ENCODE assay signal across 34 mouse cellular contexts in the genomic region with DNA sequence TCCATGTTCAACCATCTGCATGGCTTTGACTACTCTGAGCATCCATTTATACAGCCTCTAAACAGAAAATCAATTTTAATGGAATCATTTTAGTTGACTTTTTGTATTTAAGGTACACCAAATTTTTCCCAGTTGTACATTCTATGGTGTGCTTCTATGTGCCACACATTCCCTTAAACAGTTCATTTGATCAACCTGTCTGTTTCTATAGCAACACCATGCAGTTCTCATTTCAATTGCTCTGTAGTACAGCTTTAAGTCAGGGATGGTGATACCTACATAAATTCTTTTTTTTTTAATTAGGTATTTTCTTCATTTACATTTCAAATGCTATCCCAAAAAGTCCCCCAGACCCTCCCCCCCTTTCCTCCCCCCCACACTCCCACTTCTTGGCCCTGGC.
"Had no signal": no experiment of that assay in that cellular context is flagged by ENCODE, and none has a peak within 500 bp of the region (broad histone marks: within the 10 kb centered on the region; RNA-seq: fewer than 3 reads in every experiment).

No protein-coding gene starts in this region.

- ATAC-seq: hindbrain, postnatal 0 days; inflammation-experienced regulatory T-cells, adult 6 months; intestine, embryonic 15.5 days; intestine, embryonic 16.5 days; intestine, postnatal 0 days had no signal

- H3K9me3 ChIP-seq: heart, embryonic 10.5 days; heart, embryonic 12.5 days; heart, embryonic 13.5 days; heart, embryonic 15.5 days; hindbrain, embryonic 10.5 days; hindbrain, embryonic 12.5 days; hindbrain, embryonic 13.5 days; hindbrain, embryonic 15.5 days; intestine, embryonic 15.5 days; kidney, embryonic 15.5 days had no signal

- H3K9ac ChIP-seq: heart, embryonic 12.5 days; heart, embryonic 13.5 days; heart, embryonic 15.5 days; hindbrain, embryonic 12.5 days; hindbrain, embryonic 13.5 days; hindbrain, embryonic 15.5 days; intestine, embryonic 15.5 days; kidney, embryonic 15.5 days had no signal

- H3K4me1 ChIP-seq: heart, embryonic 10.5 days; heart, embryonic 12.5 days; heart, embryonic 15.5 days; hindbrain, embryonic 10.5 days; hindbrain, embryonic 12.5 days; hindbrain, embryonic 13.5 days; intestine, embryonic 15.5 days; kidney, embryonic 15.5 days had no signal

- H3K27me3 ChIP-seq: heart, embryonic 12.5 days; heart, embryonic 13.5 days; heart, embryonic 15.5 days; hindbrain, embryonic 12.5 days; hindbrain, embryonic 13.5 days; hindbrain, embryonic 15.5 days; intestine, embryonic 15.5 days; kidney, embryonic 15.5 days had no signal

- H3K36me3 ChIP-seq: heart, embryonic 10.5 days; heart, embryonic 12.5 days; heart, embryonic 13.5 days; heart, embryonic 15.5 days; hindbrain, embryonic 10.5 days; hindbrain, embryonic 12.5 days; hindbrain, embryonic 13.5 days; hindbrain, embryonic 15.5 days; intestine, embryonic 15.5 days; kidney, embryonic 15.5 days had no signal

- H3K4me3 ChIP-seq: heart, embryonic 10.5 days; heart, embryonic 12.5 days; heart, embryonic 13.5 days; heart, embryonic 15.5 days; hindbrain, embryonic 10.5 days; hindbrain, embryonic 12.5 days; hindbrain, embryonic 13.5 days; hindbrain, embryonic 15.5 days; intestine, embryonic 15.5 days; kidney, embryonic 15.5 days; layer of hippocampus, adult 2 months; left cerebral cortex, adult 2 months had no signal

- DNase-seq: heart, postnatal 10 days; heart, postnatal 14 days; heart, postnatal 36 days; heart, postnatal 4 days; kidney, adult 11 months; kidney, adult 18-20 months; kidney, adult 2 months; kidney, adult 8-10 months; kidney, adult 9 months; kidney, postnatal 10 days; kidney, postnatal 14 days; kidney, postnatal 25 days; kidney, postnatal 36 days; kidney, postnatal 4 days; layer of hippocampus, adult 9-11 months; layer of hippocampus, postnatal 36 days had no signal

- H3K27ac ChIP-seq: heart, embryonic 10.5 days; heart, embryonic 13.5 days; heart, embryonic 15.5 days; hindbrain, embryonic 10.5 days; hindbrain, embryonic 12.5 days; hindbrain, embryonic 13.5 days; hindbrain, embryonic 15.5 days; hindbrain, postnatal 0 days; intestine, embryonic 15.5 days; kidney, embryonic 15.5 days; kidney, postnatal 0 days; layer of hippocampus, adult 2 months; left cerebral cortex, adult 2 months had no signal

- H3K4me2 ChIP-seq: heart, embryonic 11.5 days; heart, embryonic 12.5 days; heart, embryonic 13.5 days; heart, embryonic 15.5 days; hindbrain, embryonic 12.5 days; hindbrain, embryonic 13.5 days; hindbrain, embryonic 15.5 days; intestine, embryonic 15.5 days; kidney, embryonic 15.5 days had no signal
